Comparison of ENCODE assay signal across 10 mouse cellular contexts in the genomic region with DNA sequence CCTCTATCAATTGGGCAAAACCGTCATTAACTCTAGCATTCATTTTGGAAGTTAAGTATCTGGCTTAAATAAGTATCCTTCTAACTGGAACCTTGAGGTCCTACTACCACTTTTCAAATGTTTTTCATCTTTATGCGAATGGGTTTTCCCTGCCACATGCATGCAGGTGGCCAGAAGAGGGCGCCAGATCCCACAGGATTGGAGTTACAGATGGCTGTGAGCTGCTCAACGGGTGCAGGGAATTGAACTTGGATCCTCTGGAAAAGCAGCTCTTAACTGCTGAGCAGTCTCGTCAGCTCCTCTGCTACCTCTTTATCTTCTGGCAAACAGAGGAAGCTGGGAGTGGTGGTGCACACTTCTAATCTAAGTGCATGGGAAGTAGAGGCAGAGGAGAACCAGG. TPM values are rescaled to one million over a fixed set of nuclear protein-coding genes. Genes with fewer than 3 reads are reported as not detected.
DNase-seq lines count a peak whose midpoint lies in the region; ATAC-seq and TF ChIP-seq lines count a peak whose summit lies in the region.
"Had no signal": no experiment of that assay in that cellular context is flagged by ENCODE, and none has a peak within 500 bp of the region (broad histone marks: within the 10 kb centered on the region; RNA-seq: fewer than 3 reads in every experiment).

No protein-coding gene starts in this region.

- H3K4me1 ChIP-seq in G1E (ENCODE audit: insufficient read depth, low read depth, low read length), result peaks cover 8% of the 10 kb centered on the region
- H3K4me1 ChIP-seq: embryonic facial prominence, embryonic 15.5 days; neural tube, embryonic 12.5 days had no signal

- no peak overlapping the region for H3K4me3 ChIP-seq in G1E (ENCODE audit: low read depth, low read length)
- H3K4me3 ChIP-seq: embryonic facial prominence, embryonic 15.5 days; neural tube, embryonic 12.5 days had no signal

- ATAC-seq in G1E (ENCODE audit: extremely low read depth, insufficient number of reproducible peaks, low FRiP score, poor library complexity, severe bottlenecking), result no peak

- no peaks in the 10 kb centered on the region for H3K36me3 ChIP-seq in G1E (replicated peaks)
- H3K36me3 ChIP-seq: embryonic facial prominence, embryonic 15.5 days; neural tube, embryonic 12.5 days had no signal

- intact Hi-C loops in left cerebral cortex, postnatal 36 days (cut with DNase I), result no loop called here

- peak; percentile 53 for TF ChIP-seq CTCF in G1E (IDR thresholded peaks at IDR 0.05; ENCODE audit: low read depth, low read length)

- no peaks in the 10 kb centered on the region for H3K9me3 ChIP-seq in G1E (replicated peaks)
- H3K9me3 ChIP-seq: embryonic facial prominence, embryonic 15.5 days; neural tube, embryonic 12.5 days had no signal

- H3K27me3 ChIP-seq in G1E (ENCODE audit: insufficient read depth, low read length), result peaks cover 19% of the 10 kb centered on the region
- H3K27me3 ChIP-seq: embryonic facial prominence, embryonic 15.5 days; neural tube, embryonic 12.5 days had no signal

- peak; percentile 54 to 71 for DNase-seq in kidney, postnatal 25 days
- DNase-seq in kidney, adult 11 months, result no peak
- no peak for DNase-seq in G1E (ENCODE audit: low spot score)
- peak; percentile 34 for DNase-seq in c-Kit-positive CD71-positive TER-119-negative erythroid progenitor cells, embryonic 14.5 days (ENCODE audit: low read depth)
- peak; percentile 51 for DNase-seq in retina, postnatal 1 day
- DNase-seq in left cerebral cortex, postnatal 36 days (ENCODE audit: low spot score in 2 of 2), result no peak
- no peak for DNase-seq in heart, adult 9 months (ENCODE audit: low spot score in 2 of 2)
- DNase-seq in cerebellum, adult 11-12 months, result no peak

RNA-seq across cellular contexts. Expression of gene Rnf26, which starts 5.7 kb away (rescaled TPM):
- total RNA-seq in G1E (2014; fragmentation: Nextera tagmentation) (40.6 and 46.9 TPM in 2 replicates), G1E (2017) (10.5 and 11.4 TPM in 2 replicates)
- 29.7 and 41.9 TPM in 2 replicates for polyA plus RNA-seq in G1E (2012)
- 10 to 100 TPM; 29.2 to 35.7 TPM for total RNA-seq in left cerebral cortex, postnatal 36 days (2021)

RNA-seq across cellular contexts. Expression of gene Gm49380, which starts 5.7 kb away (rescaled TPM):
- total RNA-seq in G1E (2014; fragmentation: Nextera tagmentation), result not detected in 2 replicates
- total RNA-seq in G1E (2017), result 0.12 and 0.27 TPM in 2 replicates
- 0.15 TPM in 1 of 2 replicates, not detected in the other for polyA plus RNA-seq in G1E (2012)
- 1 to 10 TPM in 1 of 2 experiments, not detected in 1; 1.0 TPM for total RNA-seq in left cerebral cortex, postnatal 36 days (2021)

RNA-seq across cellular contexts. Expression of gene C1qtnf5, which starts 12.0 kb away (rescaled TPM):
- total RNA-seq in G1E (2014; fragmentation: Nextera tagmentation), result not detected in 2 replicates
- total RNA-seq in G1E (2017), result 0.29 TPM in 1 of 2 replicates, not detected in the other
- polyA plus RNA-seq in G1E (2012), result 0.21 TPM in 1 of 2 replicates, not detected in the other
- 10 to 100 TPM; 15.1 to 19.3 TPM for total RNA-seq in left cerebral cortex, postnatal 36 days (2021)

RNA-seq across cellular contexts. Expression of gene Mcam, which starts 15.3 kb away (rescaled TPM):
- not detected in 2 replicates for total RNA-seq in G1E (2014; fragmentation: Nextera tagmentation)
- 0.06 and 0.16 TPM in 2 replicates for total RNA-seq in G1E (2017)
- polyA plus RNA-seq in G1E (2012), result not detected in 2 replicates
- total RNA-seq in left cerebral cortex, postnatal 36 days (2021), result 10 to 100 TPM; 14.9 to 18.4 TPM

RNA-seq across cellular contexts. Expression of gene Mfrp, which starts 17.5 kb away (rescaled TPM):
- total RNA-seq in G1E (2014; fragmentation: Nextera tagmentation) (not detected in 2 replicates), G1E (2017) (not detected in 2 replicates)
- polyA plus RNA-seq in G1E (2012), result not detected in 2 replicates
- total RNA-seq in left cerebral cortex, postnatal 36 days (2021), result under 1 TPM in 1 of 2 experiments, not detected in 1; 0.22 TPM

Comparison
In these comparisons a context has a peak if more than half of its experiments do, and no peak if none do; other contexts are left out.
1. DNase-seq: peak in kidney, postnatal 25 days (2 of 2), c-Kit-positive CD71-positive TER-119-negative erythroid progenitor cells, embryonic 14.5 days (single experiment) and retina, postnatal 1 day (single experiment); none in kidney, adult 11 months (single experiment), G1E (single experiment), left cerebral cortex, postnatal 36 days (0 of 2), heart, adult 9 months (0 of 2) and cerebellum, adult 11-12 months (single experiment).
2. RNA of gene C1qtnf5, which starts 12.0 kb away (total RNA-seq): 15.1 to 19.3 TPM in left cerebral cortex, postnatal 36 days; 0.29 TPM in G1E; every median in the first group is over 10 times any median in the second.